Mouse (Mus musculus): ENCODE measurements around the gene Fthl17e. TPM values are rescaled to one million over a fixed set of nuclear protein-coding genes. Genes with fewer than 3 reads are reported as not detected.

Gene Fthl17e
- not detected for total RNA-seq (2023)

DNA sequence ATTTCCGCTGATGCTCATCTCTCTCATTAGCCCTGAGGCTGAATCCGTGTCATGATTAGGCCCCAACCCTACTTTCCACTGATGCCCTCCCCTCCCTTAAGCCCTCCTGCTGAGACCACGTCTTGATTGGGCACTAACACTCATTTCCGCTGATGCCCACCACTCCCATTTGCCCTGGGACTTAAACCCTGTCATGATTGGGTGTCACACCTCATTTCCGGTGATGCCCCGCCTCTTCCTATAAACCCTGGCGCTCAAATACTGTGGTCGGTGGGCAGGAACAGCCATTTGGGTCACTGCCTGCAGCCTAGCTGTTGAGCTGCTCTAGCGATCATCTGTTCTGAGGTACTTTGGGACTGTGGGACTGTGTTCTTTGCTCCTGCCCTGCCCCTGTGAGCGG is at the start of gene Fthl17e:
Fthl17e (plus strand) TSS at position 301 of the 400 bp plus-strand sequence.

DNA sequence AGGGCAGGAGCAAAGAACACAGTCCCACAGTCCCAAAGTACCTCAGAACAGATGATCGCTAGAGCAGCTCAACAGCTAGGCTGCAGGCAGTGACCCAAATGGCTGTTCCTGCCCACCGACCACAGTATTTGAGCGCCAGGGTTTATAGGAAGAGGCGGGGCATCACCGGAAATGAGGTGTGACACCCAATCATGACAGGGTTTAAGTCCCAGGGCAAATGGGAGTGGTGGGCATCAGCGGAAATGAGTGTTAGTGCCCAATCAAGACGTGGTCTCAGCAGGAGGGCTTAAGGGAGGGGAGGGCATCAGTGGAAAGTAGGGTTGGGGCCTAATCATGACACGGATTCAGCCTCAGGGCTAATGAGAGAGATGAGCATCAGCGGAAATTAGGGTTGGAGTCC is 46.6 kb upstream of the Fthl17e start, which contains the start of gene Fthl17d:
Fthl17d (minus strand) TSS at position 101 of the 400 bp plus-strand sequence.

DNA sequence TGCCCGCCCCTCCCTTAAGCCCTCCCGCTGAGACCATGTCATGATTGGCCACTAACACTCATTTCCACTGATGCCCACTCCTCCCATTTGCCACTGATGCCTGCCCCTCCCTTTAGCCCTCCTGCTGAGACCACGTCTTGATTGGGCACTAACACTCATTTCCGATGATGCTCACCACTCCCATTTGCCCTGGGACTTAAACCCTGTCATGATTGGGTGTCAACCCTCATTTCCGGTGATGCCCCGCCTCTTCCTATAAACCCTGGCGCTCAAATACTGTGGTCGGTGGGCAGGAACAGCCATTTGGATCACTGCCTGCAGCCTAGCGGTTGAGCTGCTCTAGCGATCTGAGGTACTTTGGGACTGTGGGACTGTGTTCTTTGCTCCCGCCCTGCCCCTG is 29.4 kb downstream of the Fthl17e start, which contains the start of gene Fthl17f:
Fthl17f (plus strand) TSS at position 301 of the 400 bp plus-strand sequence.

Other genes starting within 250 kb of the Fthl17e start
- gene Ssxb5, start 229.8 kb upstream of the Fthl17e start, total RNA-seq (2023), result not detected
- not detected for gene Gm6592, start 189.5 kb upstream of the Fthl17e start, total RNA-seq (2023)
- gene Gm5751, start 159.2 kb upstream of the Fthl17e start, total RNA-seq (2023), result not detected
- gene B630019K06Rik, start 141.1 kb upstream of the Fthl17e start, total RNA-seq (2023), result 1.2 TPM
- gene Fthl17b, start 70.5 kb upstream of the Fthl17e start, total RNA-seq (2023), result not detected
- not detected for gene Fthl17c, start 56.9 kb upstream of the Fthl17e start, total RNA-seq (2023)
- not detected for gene Fthl17d, start 46.7 kb upstream of the Fthl17e start, total RNA-seq (2023)
- not detected for gene Fthl17f, start 29.5 kb downstream of the Fthl17e start, total RNA-seq (2023)
- not detected for gene 4930402K13Rik, start 71.1 kb downstream of the Fthl17e start, total RNA-seq (2023)
- not detected for gene Lancl3, start 166.4 kb downstream of the Fthl17e start, total RNA-seq (2023)
- not detected for gene Gm14862, start 223.4 kb downstream of the Fthl17e start, total RNA-seq (2023)
- 1.4 TPM for gene Xk, start 239.3 kb downstream of the Fthl17e start, total RNA-seq (2023)